Mouse (Mus musculus) midbrain, postnatal 0 days (tissue): ENCODE data around the gene Cntn6. TPM values are rescaled to one million over a fixed set of nuclear protein-coding genes. Genes with fewer than 3 reads are reported as not detected.

ENCODE experiments used
- ATAC-seq: fragments of 200-750 bp; cut with Nextera tagmentation; 2 replicates; pipeline ENCODE4 v1.8.0; 2017; ENCODE audit warnings: moderate number of reproducible peaks, mild to moderate bottlenecking, moderate TSS enrichment, moderate library complexity; ENCODE audit not compliant: low FRiP score
- DNase-seq: peaks from one replicate; pipeline ENCODE4 v3.0.0-alpha.2; 2015; ENCODE audit warnings: low spot score
- H3K27ac ChIP-seq: fragments of 300-500 bp; sonication (generic); 2 replicates; pipeline ENCODE4 v1.5.1; 2014; ENCODE audit warnings: low read depth, mild to moderate bottlenecking, low read length, mixed read lengths
- H3K27me3 ChIP-seq: fragments of 300-500 bp; sonication (generic); 2 replicates; pipeline ENCODE4 v1.6.1; 2014; ENCODE audit warnings: low read length, control low read depth, mixed read lengths; ENCODE audit not compliant: insufficient read depth
- H3K36me3 ChIP-seq: fragments of 300-500 bp; sonication (generic); 2 replicates; pipeline ENCODE4 v1.6.1; 2014; ENCODE audit warnings: low read length, control low read depth, mixed read lengths; ENCODE audit not compliant: insufficient read depth
- H3K4me1 ChIP-seq: fragments of 300-500 bp; sonication (generic); 2 replicates; pipeline ENCODE4 v1.6.1; 2014; ENCODE audit warnings: mild to moderate bottlenecking, control low read depth, antibody characterized with exemption, low read length, mixed read lengths; ENCODE audit not compliant: insufficient read depth
- H3K4me2 ChIP-seq: fragments of 300-500 bp; sonication (generic); 2 replicates; pipeline ENCODE4 v1.6.1; 2014; ENCODE audit warnings: low read depth, mild to moderate bottlenecking, low read length, mixed read lengths; ENCODE audit not compliant: poor library complexity, severe bottlenecking
- H3K4me3 ChIP-seq: fragments of 300-500 bp; sonication (generic); 2 replicates; pipeline ENCODE4 v1.5.1; 2014; ENCODE audit warnings: low read depth, mild to moderate bottlenecking, low read length, moderate library complexity
- H3K9ac ChIP-seq: fragments of 300-500 bp; sonication (generic); replicated peaks from 2 replicates; pipeline ENCODE4 v1.6.1; 2014; ENCODE audit warnings: mild to moderate bottlenecking, low read length, moderate library complexity, mixed read lengths; ENCODE audit not compliant: poor library complexity, severe bottlenecking
- H3K9me3 ChIP-seq: fragments of 300-500 bp; sonication (generic); 2 replicates; pipeline ENCODE4 v1.6.1; 2016; ENCODE audit warnings: low read length, control low read depth
- CTCF ChIP-seq: IDR thresholded peaks from 2 replicates; pipeline ENCODE4 v1.5.1; 2016; ENCODE audit warnings: antibody characterized with exemption, mild to moderate bottlenecking
- WGBS: fragments of 180-500 bp; shearing (Covaris S2); extraction: QIAGEN DNeasy Blood & Tissue Kit; methylation state at CpG from one replicate; pipeline ENCODE4 v1.1.7; 2014; 5-methylcytosine and 5-hydroxymethylcytosine counted together
- polyA plus RNA-seq: library from polyadenylated mRNA; unstranded; fragments of >200 nt; fragmentation: Nextera tagmentation; extraction: Ambion mirVana; gene quantifications from 2 replicates; pipeline ENCODE4 v1.2.1, GENCODE M21; 2015
- total RNA-seq: library from RNA; depleted of rRNA; stranded (reverse); fragments of >200 nt; gene quantifications from 2 replicates; pipeline ENCODE4 v1.2.3, GENCODE M21; 2014

Cntn6 gene
- total and polyA plus RNA-seq, 2 experiments from 2014 or later: 19.5 to 31.1 TPM

DNA sequence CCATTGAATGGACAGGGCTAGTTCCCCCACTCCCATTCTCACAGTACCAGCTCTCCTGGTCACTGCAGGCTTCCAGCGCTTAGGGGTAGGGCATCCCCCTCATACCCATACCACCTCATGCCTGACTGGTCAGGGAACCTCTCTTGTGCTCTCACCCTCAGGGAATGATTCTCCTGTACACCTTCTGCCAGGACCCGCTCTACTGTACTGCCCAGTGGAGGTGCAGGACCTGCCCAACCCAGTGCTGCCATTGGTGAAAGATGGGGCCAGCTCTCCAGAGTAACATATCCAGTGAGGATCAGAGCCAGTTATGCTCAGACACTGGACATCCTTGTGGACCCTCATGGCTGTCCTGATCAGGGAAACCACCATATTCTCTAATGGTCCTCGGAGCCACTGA, 291.3 kb downstream of the Cntn6 start:
- WGBS: 96% methylated on average over 3 of the region's 3 CpGs
- DNase-seq (no peak), ATAC-seq (no peak)
- Histone ChIP-seq H3K27ac (no peak overlapping the region), H3K4me2 (no peak overlapping the region), H3K4me1 (no peaks in the 10 kb centered on the region), H3K36me3 (no peaks in the 10 kb centered on the region), H3K27me3 (no peaks in the 10 kb centered on the region), H3K9me3 (no peaks in the 10 kb centered on the region), H3K4me3 (no peak overlapping the region), H3K9ac (no peak overlapping the region)
- TF ChIP-seq CTCF: no peak

DNA sequence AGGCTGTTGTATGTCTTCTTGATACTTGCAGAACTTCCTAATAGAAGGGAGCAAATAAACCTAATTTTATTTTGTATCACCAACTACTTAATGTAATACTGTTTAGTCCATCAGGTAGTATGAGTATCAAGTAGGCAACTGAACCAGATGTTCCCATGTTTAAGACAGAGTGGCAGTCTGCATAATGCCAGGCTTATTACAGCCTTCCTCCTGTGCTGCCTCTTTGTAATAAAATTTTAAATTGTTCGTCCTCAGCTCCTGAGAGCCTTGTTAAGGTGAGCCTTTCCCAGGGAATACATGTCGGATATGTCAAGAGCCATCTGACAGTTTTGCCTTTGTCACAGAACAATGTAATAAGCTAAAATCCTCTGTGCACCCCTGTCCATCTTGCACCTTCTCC, 294.9 kb downstream of the Cntn6 start:
- H3K36me3 ChIP-seq: no peaks in the 10 kb centered on the region
- no peak for TF ChIP-seq CTCF
- DNase-seq (no peak), ATAC-seq (no peak)
- H3K9ac ChIP-seq: no peak overlapping the region
- WGBS: 60% methylated on average over 2 of the region's 2 CpGs
- H3K4me2 ChIP-seq: no peak overlapping the region
- no peaks in the 10 kb centered on the region for H3K27me3 ChIP-seq
- H3K4me1 ChIP-seq: no peaks in the 10 kb centered on the region
- peak overlapping the region; percentile 43; the same call in 1 of the 2 replicates for H3K27ac ChIP-seq
- no peaks in the 10 kb centered on the region for H3K9me3 ChIP-seq
- H3K4me3 ChIP-seq: no peak overlapping the region

DNA sequence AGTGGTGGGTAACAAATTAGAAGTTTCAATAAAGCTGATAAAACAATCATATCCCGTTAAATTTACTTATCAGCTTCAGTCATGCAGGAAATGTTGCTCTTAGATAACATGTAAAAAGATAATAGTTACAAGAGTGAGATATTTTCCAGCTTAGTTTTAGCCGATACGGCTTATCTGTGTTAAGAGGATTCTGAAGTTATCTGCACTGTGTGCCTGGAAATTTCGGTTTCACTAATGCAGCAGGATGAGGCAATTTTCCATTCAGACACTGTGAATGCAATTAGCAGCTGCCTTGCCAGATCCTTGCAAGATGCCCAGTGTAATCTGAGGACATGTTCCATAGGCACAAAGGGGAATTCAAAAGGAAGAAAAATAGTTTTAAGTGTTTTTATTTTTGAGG, 315.9 kb downstream of the Cntn6 start:
- no peak for TF ChIP-seq CTCF
- WGBS: 44% methylated on average over 4 of the region's 4 CpGs

DNA sequence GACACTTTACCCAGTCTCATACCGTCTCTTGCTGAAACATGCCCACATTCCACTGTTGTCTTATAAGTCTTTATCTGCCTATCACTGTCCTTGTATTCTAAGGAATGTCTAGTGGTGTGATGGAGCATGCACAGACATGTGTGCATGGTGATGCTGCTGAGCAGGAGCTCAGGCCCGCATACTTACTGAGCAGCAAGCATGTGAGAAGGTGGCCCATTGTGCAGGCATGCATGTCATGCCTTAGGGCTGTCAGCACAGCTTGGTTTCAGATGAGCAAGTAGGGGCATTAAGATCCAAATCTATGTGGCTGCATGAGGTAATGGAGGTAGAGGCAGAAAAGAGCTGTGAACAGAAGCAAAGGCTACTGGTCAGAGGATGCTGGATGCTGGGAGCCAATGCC, 323.0 kb downstream of the Cntn6 start:
- ATAC-seq: no peak
- Histone ChIP-seq H3K27me3 (no peaks in the 10 kb centered on the region), H3K27ac (no peak overlapping the region), H3K4me1 (no peaks in the 10 kb centered on the region), H3K9me3 (no peaks in the 10 kb centered on the region), H3K36me3 (no peaks in the 10 kb centered on the region), H3K4me2 (no peak overlapping the region), H3K4me3 (no peak overlapping the region), H3K9ac (no peak overlapping the region)
- no peak for DNase-seq
- 88% methylated on average over 2 of the region's 2 CpGs for WGBS
- no peak for TF ChIP-seq CTCF

More for the DNA sequence above, 315.9 kb downstream of the Cntn6 start:
- Histone ChIP-seq H3K27ac (no peak overlapping the region), H3K4me2 (no peak overlapping the region), H3K9ac (no peak overlapping the region), H3K4me1 (no peaks in the 10 kb centered on the region), H3K9me3 (no peaks in the 10 kb centered on the region), H3K36me3 (no peaks in the 10 kb centered on the region), H3K4me3 (no peak overlapping the region), H3K27me3 (no peaks in the 10 kb centered on the region)
- ATAC-seq (no peak), DNase-seq (peak; percentile 46)

DNA sequence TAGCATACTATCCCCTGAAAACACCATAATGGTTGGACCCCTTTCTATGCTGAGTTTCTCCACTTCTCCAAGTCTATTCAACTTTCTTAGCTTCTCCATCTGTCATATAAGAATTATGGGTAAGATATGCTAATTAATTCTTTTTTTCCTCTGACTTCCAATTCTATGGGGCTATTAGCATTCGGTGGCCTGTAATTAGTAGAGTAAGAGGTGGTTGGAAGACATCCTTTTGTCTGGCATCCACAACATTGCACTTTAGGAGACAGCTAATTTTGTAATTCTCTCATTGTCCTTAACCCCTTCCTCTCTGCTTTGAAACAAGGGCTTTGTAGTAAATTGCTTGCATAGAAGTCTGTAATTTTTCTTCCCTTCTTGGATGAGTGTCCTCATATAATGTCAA, 387.1 kb downstream of the Cntn6 start:
- ATAC-seq (no peak), DNase-seq (no peak)
- H3K4me2 ChIP-seq: no peak overlapping the region
- H3K9me3 ChIP-seq: no peaks in the 10 kb centered on the region
- H3K4me3 ChIP-seq: no peak overlapping the region
- 50% methylated on average over 1 of the region's 1 CpGs for WGBS
- H3K27me3 ChIP-seq: no peaks in the 10 kb centered on the region
- H3K27ac ChIP-seq: no peak overlapping the region
- no peaks in the 10 kb centered on the region for H3K36me3 ChIP-seq
- H3K9ac ChIP-seq: no peak overlapping the region
- no peak for TF ChIP-seq CTCF
- no peaks in the 10 kb centered on the region for H3K4me1 ChIP-seq

DNA sequence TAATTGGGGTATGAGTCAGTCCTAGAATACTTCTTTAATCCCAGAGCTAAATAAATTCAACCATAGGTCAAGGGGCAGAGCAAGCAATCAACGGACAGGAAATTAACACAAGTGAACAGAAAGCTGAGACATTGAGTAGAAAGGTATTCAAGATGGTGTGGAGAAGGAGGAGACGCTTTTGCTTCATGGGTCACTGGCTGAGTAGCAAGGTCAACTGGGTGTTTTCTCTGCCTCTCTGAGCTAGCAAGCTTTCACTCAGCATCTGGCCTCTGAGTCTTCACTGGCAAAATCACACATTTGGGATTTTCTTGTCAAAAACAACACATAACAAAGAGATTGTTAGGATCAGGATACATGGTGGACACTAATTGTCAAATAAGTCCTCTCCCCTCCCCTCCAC, 391.4 kb downstream of the Cntn6 start:
- H3K27me3 ChIP-seq: no peaks in the 10 kb centered on the region
- WGBS: 38% methylated on average over 2 of the region's 2 CpGs
- no peaks in the 10 kb centered on the region for H3K4me1 ChIP-seq
- DNase-seq (no peak), ATAC-seq (no peak)
- TF ChIP-seq CTCF: no peak
- no peak overlapping the region for H3K27ac ChIP-seq
- no peaks in the 10 kb centered on the region for H3K36me3 ChIP-seq
- no peak overlapping the region for H3K4me2 ChIP-seq
- no peaks in the 10 kb centered on the region for H3K9me3 ChIP-seq
- no peak overlapping the region for H3K4me3 ChIP-seq
- no peak overlapping the region for H3K9ac ChIP-seq

DNA sequence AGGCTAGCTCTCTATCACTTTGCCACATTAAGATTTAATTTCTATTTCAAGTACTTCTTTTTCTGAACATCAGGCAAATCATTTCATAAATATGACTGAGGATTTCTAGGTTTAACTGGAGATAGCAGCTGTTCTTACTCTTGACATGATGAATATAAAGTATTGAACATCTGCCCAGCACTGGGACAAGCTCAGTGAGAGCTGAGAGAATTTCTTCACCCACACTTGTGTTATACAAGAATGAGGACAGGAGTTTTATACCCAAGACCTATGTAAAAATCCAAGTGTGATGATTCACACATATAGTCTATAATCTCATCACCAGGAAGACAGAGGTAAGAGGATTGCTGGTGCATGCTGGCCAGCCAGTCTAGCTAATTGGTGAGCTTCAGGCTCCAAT, 393.2 kb downstream of the Cntn6 start:
- H3K4me2 ChIP-seq: no peak overlapping the region
- no peaks in the 10 kb centered on the region for H3K27me3 ChIP-seq
- no peak overlapping the region for H3K4me3 ChIP-seq
- no peaks in the 10 kb centered on the region for H3K36me3 ChIP-seq
- no peaks in the 10 kb centered on the region for H3K9me3 ChIP-seq
- no peak overlapping the region for H3K27ac ChIP-seq
- ATAC-seq: no peak
- TF ChIP-seq CTCF: no peak
- no peak overlapping the region for H3K9ac ChIP-seq
- no peaks in the 10 kb centered on the region for H3K4me1 ChIP-seq
- DNase-seq: no peak
